Mouse (Mus musculus) ES-E14 (cell line): ENCODE data around the gene AC140267.1.

Source experiments
- HCFC1 ChIP-seq: IDR thresholded peaks from 2 replicates; pipeline ENCODE4 v1.6.1; 2012; ENCODE audit warnings: low read length, inconsistent platforms, borderline replicate concordance; ENCODE audit not compliant: insufficient read depth
- MAFK ChIP-seq: IDR thresholded peaks from 2 replicates; pipeline ENCODE4 v1.6.1; 2014; ENCODE audit warnings: mild to moderate bottlenecking, low read depth, low read length, inconsistent platforms; ENCODE audit not compliant: insufficient read depth
- ZC3H11A ChIP-seq: IDR thresholded peaks from 2 replicates; pipeline ENCODE4 v1.6.1; 2012; ENCODE audit warnings: low read depth, mild to moderate bottlenecking, inconsistent platforms, low read length, borderline replicate concordance
- ZNF384 ChIP-seq: IDR thresholded peaks from 2 replicates; pipeline ENCODE4 v1.6.1; 2012; ENCODE audit warnings: low read depth, low read length, inconsistent platforms

- TF ChIP-seq ZC3H11A (no peak), HCFC1 (no peak), ZNF384 (no peak), MAFK (no peak)
Observed at GRCm38 (mm10) chr15:80191585-80192245, 43.9 kb upstream of the AC140267.1 start.
